Mouse (Mus musculus) forebrain, embryonic 15.5 days (tissue): ENCODE measurements at regions not wholly inside any gene's neighbourhood (a gene's known extent, or its start where the extent isn't known, plus 50 kb on each side); places are given as distances from the start of the nearest gene placed in this dataset.
"Not testable (repeated sequence)": the region's sequence is repeated elsewhere in the genome, so short reads cannot be mapped to it uniquely, and the experiment has no call there.

Source experiments
- ATAC-seq: fragments of 200-750 bp; cut with Nextera tagmentation; replicated peaks from 2 replicates; pipeline ENCODE4 v1.8.0; 2017; ENCODE audit warnings: mild to moderate bottlenecking, moderate TSS enrichment, moderate library complexity
- H3K27ac ChIP-seq: fragments of 300-500 bp; sonication (generic); replicated peaks from 2 replicates; pipeline ENCODE4 v1.5.1; 2015; ENCODE audit warnings: mild to moderate bottlenecking, inconsistent platforms
- H3K27me3 ChIP-seq: fragments of 300-500 bp; sonication (generic); 2 replicates; pipeline ENCODE4 v1.6.1; 2015; ENCODE audit warnings: inconsistent platforms
- H3K36me3 ChIP-seq: fragments of 300-500 bp; sonication (generic); 2 replicates; pipeline ENCODE4 v1.6.1; 2015; ENCODE audit warnings: mild to moderate bottlenecking, inconsistent platforms
- H3K4me1 ChIP-seq: fragments of 300-500 bp; sonication (generic); 2 replicates; pipeline ENCODE4 v1.6.1; 2015; ENCODE audit warnings: inconsistent platforms
- H3K4me2 ChIP-seq: fragments of 300-500 bp; sonication (generic); replicated peaks from 2 replicates; pipeline ENCODE4 v1.6.1; 2015; ENCODE audit warnings: mild to moderate bottlenecking, inconsistent platforms
- H3K4me3 ChIP-seq: fragments of 300-500 bp; sonication (generic); 2 replicates; pipeline ENCODE4 v1.5.1; 2015; ENCODE audit warnings: mild to moderate bottlenecking, inconsistent platforms
- H3K9ac ChIP-seq: fragments of 300-500 bp; sonication (generic); replicated peaks from 2 replicates; pipeline ENCODE4 v1.6.1; 2015; ENCODE audit warnings: mild to moderate bottlenecking, inconsistent platforms
- H3K9me3 ChIP-seq: fragments of 300-500 bp; sonication (generic); 2 replicates; pipeline ENCODE4 v1.6.1; 2016; ENCODE audit warnings: inconsistent platforms
- WGBS: fragments of 180-500 bp; shearing (Covaris S2); methylation state at CpG from one replicate; pipeline ENCODE4 v1.1.7; 2015; ENCODE audit warnings: mixed read lengths; 5-methylcytosine and 5-hydroxymethylcytosine counted together

- Histone ChIP-seq H3K4me3 (no peak overlapping the region), H3K36me3 (no peaks in the 10 kb centered on the region), H3K27ac (no peak overlapping the region), H3K9me3 (no peaks in the 10 kb centered on the region), H3K4me1 (no peaks in the 10 kb centered on the region), H3K27me3 (no peaks in the 10 kb centered on the region), H3K9ac (no peak overlapping the region), H3K4me2 (no peak overlapping the region)
- ATAC-seq = no peak
- WGBS = 89% methylated on average over 5 of the region's 5 CpGs
Measured at GRCm38 (mm10) chr16:86881583-86881982, 472.4 kb upstream of the N6amt1 start.

GRCm38 (mm10) chr16:86860828-86861227 is 493.2 kb upstream of the N6amt1 start:
- Histone ChIP-seq H3K4me3 (no peak overlapping the region), H3K9me3 (no peaks in the 10 kb centered on the region), H3K27ac (no peak overlapping the region), H3K27me3 (no peaks in the 10 kb centered on the region), H3K4me1 (no peaks in the 10 kb centered on the region), H3K36me3 (no peaks in the 10 kb centered on the region), H3K9ac (no peak overlapping the region), H3K4me2 (no peak overlapping the region)
- no peak for ATAC-seq
- 80% methylated on average over 2 of the region's 2 CpGs for WGBS

GRCm38 (mm10) chr16:86855891-86856290 is 498.1 kb upstream of the N6amt1 start:
- Histone ChIP-seq H3K27me3 (no peaks in the 10 kb centered on the region), H3K4me2 (no peak overlapping the region), H3K4me1 (no peaks in the 10 kb centered on the region), H3K27ac (no peak overlapping the region), H3K4me3 (no peak overlapping the region), H3K9ac (no peak overlapping the region), H3K36me3 (no peaks in the 10 kb centered on the region), H3K9me3 (no peaks in the 10 kb centered on the region)
- 59% methylated on average over 2 of the region's 2 CpGs for WGBS
- no peak for ATAC-seq

- no peak overlapping the region for H3K4me3 ChIP-seq
- 77% methylated on average over 4 of the region's 4 CpGs for WGBS
- H3K27ac ChIP-seq = no peak overlapping the region
- H3K27me3 ChIP-seq = no peaks in the 10 kb centered on the region
- no peak overlapping the region for H3K4me2 ChIP-seq
- H3K9me3 ChIP-seq = no peaks in the 10 kb centered on the region
- H3K4me1 ChIP-seq = no peaks in the 10 kb centered on the region
- ATAC-seq = no peak
- H3K36me3 ChIP-seq = no peaks in the 10 kb centered on the region
- H3K9ac ChIP-seq = no peak overlapping the region
Measured at GRCm38 (mm10) chr16:86855312-86855711, 498.7 kb upstream of the N6amt1 start.

GRCm38 (mm10) chr16:86853398-86853797 is 500.6 kb upstream of the N6amt1 start:
- H3K4me2 ChIP-seq = no peak overlapping the region
- no peak for ATAC-seq
- no peaks in the 10 kb centered on the region for H3K9me3 ChIP-seq
- H3K36me3 ChIP-seq = no peaks in the 10 kb centered on the region
- no peaks in the 10 kb centered on the region for H3K4me1 ChIP-seq
- no peaks in the 10 kb centered on the region for H3K27me3 ChIP-seq
- no peak overlapping the region for H3K9ac ChIP-seq
- no peak overlapping the region for H3K4me3 ChIP-seq
- WGBS = 62% methylated on average over 1 of the region's 1 CpGs
- no peak overlapping the region for H3K27ac ChIP-seq

GRCm38 (mm10) chr16:86838457-86839337 is 515.3 kb upstream of the N6amt1 start:
- peak overlapping the region; percentile 58 for H3K27ac ChIP-seq
- WGBS = 37% methylated on average over 6 of the region's 6 CpGs
- no peak overlapping the region; the same call in 1 of the 2 replicates for H3K9ac ChIP-seq
- no peaks in the 10 kb centered on the region for H3K9me3 ChIP-seq
- H3K4me1 ChIP-seq = peaks cover 11% of the 10 kb centered on the region
- ATAC-seq = no peak; the same call in 1 of the 2 replicates
- no peak overlapping the region for H3K4me3 ChIP-seq
- H3K27me3 ChIP-seq = no peaks in the 10 kb centered on the region
- H3K4me2 ChIP-seq = no peak overlapping the region
- no peaks in the 10 kb centered on the region for H3K36me3 ChIP-seq

- Histone ChIP-seq H3K27me3 (no peaks in the 10 kb centered on the region), H3K9ac (no peak overlapping the region), H3K4me1 (no peaks in the 10 kb centered on the region), H3K4me3 (no peak overlapping the region), H3K9me3 (no peaks in the 10 kb centered on the region), H3K36me3 (no peaks in the 10 kb centered on the region), H3K4me2 (no peak overlapping the region), H3K27ac (no peak overlapping the region)
- ATAC-seq = no peak
- WGBS = 49% methylated on average over 1 of the region's 1 CpGs
Measured at GRCm38 (mm10) chr16:86827645-86828044, 526.3 kb upstream of the N6amt1 start.

- Histone ChIP-seq H3K9ac (no peak overlapping the region), H3K4me3 (no peak overlapping the region), H3K9me3 (no peaks in the 10 kb centered on the region), H3K4me2 (no peak overlapping the region), H3K27me3 (no peaks in the 10 kb centered on the region), H3K4me1 (no peaks in the 10 kb centered on the region), H3K27ac (no peak overlapping the region), H3K36me3 (no peaks in the 10 kb centered on the region)
- WGBS = 86% methylated on average over 4 of the region's 4 CpGs
- ATAC-seq = no peak
Measured at GRCm38 (mm10) chr16:86826641-86827040, 527.3 kb upstream of the N6amt1 start.

GRCm38 (mm10) chr16:86823496-86823895 is 530.5 kb upstream of the N6amt1 start:
- Histone ChIP-seq H3K36me3 (no peaks in the 10 kb centered on the region), H3K9ac (no peak overlapping the region), H3K4me3 (no peak overlapping the region), H3K4me2 (no peak overlapping the region), H3K27ac (no peak overlapping the region), H3K9me3 (no peaks in the 10 kb centered on the region), H3K27me3 (no peaks in the 10 kb centered on the region), H3K4me1 (no peaks in the 10 kb centered on the region)
- 84% methylated on average over 1 of the region's 1 CpGs for WGBS
- ATAC-seq = no peak

- Histone ChIP-seq H3K9me3 (no peaks in the 10 kb centered on the region), H3K4me2 (no peak overlapping the region), H3K4me3 (no peak overlapping the region), H3K9ac (no peak overlapping the region), H3K27ac (no peak overlapping the region), H3K27me3 (no peaks in the 10 kb centered on the region), H3K4me1 (no peaks in the 10 kb centered on the region), H3K36me3 (no peaks in the 10 kb centered on the region)
- ATAC-seq = no peak
- 97% methylated on average over 2 of the region's 2 CpGs for WGBS
Measured at GRCm38 (mm10) chr16:86821586-86821985, 532.4 kb upstream of the N6amt1 start.

GRCm38 (mm10) chr16:86818639-86819038 is 535.3 kb upstream of the N6amt1 start:
- H3K4me2 ChIP-seq, H3K4me1 ChIP-seq, H3K27me3 ChIP-seq, ATAC-seq, H3K36me3 ChIP-seq, H3K9me3 ChIP-seq, H3K27ac ChIP-seq, H3K9ac ChIP-seq, H3K4me3 ChIP-seq: not testable (repeated sequence)
- WGBS = 68% methylated on average over 1 of the region's 1 CpGs

- no peaks in the 10 kb centered on the region for H3K36me3 ChIP-seq
- peak overlapping the region; percentile 48 for H3K27ac ChIP-seq
- peak; percentile 79 for ATAC-seq
- no peak overlapping the region for H3K4me3 ChIP-seq
- H3K4me2 ChIP-seq = no peak overlapping the region
- H3K4me1 ChIP-seq = no peaks in the 10 kb centered on the region
- no peak overlapping the region for H3K9ac ChIP-seq
- WGBS = 69% methylated on average over 8 of the region's 8 CpGs
- H3K27me3 ChIP-seq = no peaks in the 10 kb centered on the region
- H3K9me3 ChIP-seq = no peaks in the 10 kb centered on the region
Measured at GRCm38 (mm10) chr16:86816763-86817593, 537.0 kb upstream of the N6amt1 start.
